Mouse (Mus musculus) limb, embryonic 14.5 days (tissue): ENCODE results near the gene F3. TPM values are rescaled to one million over a fixed set of nuclear protein-coding genes. Genes with fewer than 3 reads are reported as not detected.

ENCODE experiments used
- ATAC-seq: fragments of 200-750 bp; cut with Nextera tagmentation; 2 replicates; pipeline ENCODE4 v1.8.0; 2017; ENCODE audit warnings: low read depth, moderate number of reproducible peaks, moderate TSS enrichment; ENCODE audit not compliant: low FRiP score
- DNase-seq: peaks from one replicate; pipeline ENCODE4 v3.0.0-alpha.2; 2015; ENCODE audit warnings: low spot score
- H3K27ac ChIP-seq: fragments of 300-500 bp; sonication (generic); replicated peaks from 2 replicates; pipeline ENCODE4 v1.5.1; 2014; ENCODE audit warnings: low read depth, mild to moderate bottlenecking, low read length, moderate library complexity, mixed read lengths
- H3K27me3 ChIP-seq: fragments of 300-500 bp; sonication (generic); 2 replicates; pipeline ENCODE4 v1.6.1; 2014; ENCODE audit warnings: low read length, mixed read lengths; ENCODE audit not compliant: control insufficient read depth, insufficient read depth
- H3K36me3 ChIP-seq: fragments of 300-500 bp; sonication (generic); 2 replicates; pipeline ENCODE4 v1.6.1; 2014; ENCODE audit warnings: mild to moderate bottlenecking, low read length, moderate library complexity, mixed read lengths; ENCODE audit not compliant: control insufficient read depth, insufficient read depth
- H3K4me1 ChIP-seq: fragments of 300-500 bp; sonication (generic); 2 replicates; pipeline ENCODE4 v1.6.1; 2014; ENCODE audit warnings: antibody characterized with exemption, low read length, mixed read lengths; ENCODE audit not compliant: control insufficient read depth, insufficient read depth
- H3K4me2 ChIP-seq: fragments of 300-500 bp; sonication (generic); replicated peaks from 2 replicates; pipeline ENCODE4 v1.6.1; 2014; ENCODE audit warnings: low read depth, mild to moderate bottlenecking, low read length, moderate library complexity; ENCODE audit not compliant: severe bottlenecking
- H3K4me3 ChIP-seq: fragments of 300-500 bp; sonication (generic); replicated peaks from 2 replicates; pipeline ENCODE4 v1.5.1; 2014; ENCODE audit warnings: low read length
- H3K9ac ChIP-seq: fragments of 300-500 bp; sonication (generic); 2 replicates; pipeline ENCODE4 v1.6.1; 2014; ENCODE audit warnings: mild to moderate bottlenecking, low read depth, low read length, moderate library complexity; ENCODE audit not compliant: severe bottlenecking
- H3K9me3 ChIP-seq: fragments of 300-500 bp; sonication (generic); 2 replicates; pipeline ENCODE4 v1.6.1; 2016; ENCODE audit warnings: low read length; ENCODE audit not compliant: control insufficient read depth
- POLR2A ChIP-seq: fragments of 200-500 bp; IDR thresholded peaks from 2 replicates; pipeline ENCODE4 v1.8.0; 2012; ENCODE audit warnings: inconsistent platforms, mild to moderate bottlenecking, moderate library complexity, borderline replicate concordance; ENCODE audit not compliant: insufficient read depth, insufficient read length; ENCODE audit errors: extremely low read depth
- WGBS: fragments of 180-500 bp; shearing (Covaris S2); extraction: QIAGEN DNeasy Blood & Tissue Kit; methylation state at CpG from one replicate; pipeline ENCODE4 v1.1.7; 2014; 5-methylcytosine and 5-hydroxymethylcytosine counted together
- polyA plus RNA-seq, 2 experiments: library from polyadenylated mRNA; depleted of rRNA in 1 of 2; stranded (reverse) in 1 of 2; unstranded in 1 of 2; fragments of >200 nt; fragmentation: Nextera tagmentation in 1 of 2; extraction: Ambion mirVana in 1 of 2; gene quantifications; 2 replicates each; pipeline versions ENCODE4 v1.2.1 to v1.2.3; 2012 to 2014

The F3 gene
- polyA plus RNA-seq, 2 experiments = 8.3 to 16.5 TPM

GRCm38 (mm10) chr3:121689697-121690096 lies 33.6 kb upstream of the F3 start:
- TF ChIP-seq POLR2A = no peak
- H3K36me3 ChIP-seq = no peaks in the 10 kb centered on the region
- H3K27ac ChIP-seq = no peak overlapping the region
- no peaks in the 10 kb centered on the region for H3K9me3 ChIP-seq
- no peak overlapping the region for H3K4me2 ChIP-seq
- H3K9ac ChIP-seq = no peak overlapping the region
- H3K4me3 ChIP-seq = no peak overlapping the region
- no peaks in the 10 kb centered on the region for H3K27me3 ChIP-seq
- ATAC-seq (no peak), DNase-seq (no peak)
- H3K4me1 ChIP-seq = no peaks in the 10 kb centered on the region
- WGBS = 80% methylated on average over 3 of the region's 3 CpGs

- WGBS = 56% methylated on average over 13 of the region's 13 CpGs
- Histone ChIP-seq H3K9ac (no peak overlapping the region), H3K36me3 (no peaks in the 10 kb centered on the region), H3K27ac (no peak overlapping the region), H3K4me3 (no peak overlapping the region), H3K27me3 (no peaks in the 10 kb centered on the region), H3K9me3 (no peaks in the 10 kb centered on the region), H3K4me1 (no peaks in the 10 kb centered on the region), H3K4me2 (no peak overlapping the region)
- DNase-seq (no peak), ATAC-seq (no peak)
- no peak for TF ChIP-seq POLR2A
Measured at GRCm38 (mm10) chr3:121693001-121693730, 30.2 kb upstream of the F3 start.

- no peak for DNase-seq
- WGBS = 87% methylated on average over 5 of the region's 5 CpGs
Measured at GRCm38 (mm10) chr3:121693746-121694145, 29.6 kb upstream of the F3 start.

GRCm38 (mm10) chr3:121697169-121697568 lies 26.2 kb upstream of the F3 start:
- TF ChIP-seq POLR2A = no peak
- ATAC-seq (no peak), DNase-seq (no peak)
- Histone ChIP-seq H3K4me2 (no peak overlapping the region), H3K36me3 (no peaks in the 10 kb centered on the region), H3K9me3 (no peaks in the 10 kb centered on the region), H3K4me1 (peaks cover 15% of the 10 kb centered on the region; the same call in 1 of the 2 replicates), H3K9ac (no peak overlapping the region), H3K4me3 (no peak overlapping the region), H3K27me3 (no peaks in the 10 kb centered on the region), H3K27ac (no peak overlapping the region)
- WGBS = 77% methylated on average over 7 of the region's 7 CpGs

More at GRCm38 (mm10) chr3:121693746-121694145, 29.6 kb upstream of the F3 start:
- Histone ChIP-seq H3K27me3 (no peaks in the 10 kb centered on the region), H3K4me3 (no peak overlapping the region), H3K9me3 (no peaks in the 10 kb centered on the region), H3K9ac (no peak overlapping the region), H3K36me3 (no peaks in the 10 kb centered on the region), H3K27ac (no peak overlapping the region), H3K4me2 (no peak overlapping the region), H3K4me1 (no peaks in the 10 kb centered on the region)
- no peak for ATAC-seq
- no peak for TF ChIP-seq POLR2A

GRCm38 (mm10) chr3:121699401-121699800 lies 23.9 kb upstream of the F3 start:
- no peak for ATAC-seq
- Histone ChIP-seq H3K9me3 (no peaks in the 10 kb centered on the region), H3K4me1 (peaks cover 15% of the 10 kb centered on the region; the same call in 1 of the 2 replicates), H3K4me3 (no peak overlapping the region), H3K27ac (no peak overlapping the region), H3K36me3 (no peaks in the 10 kb centered on the region), H3K27me3 (no peaks in the 10 kb centered on the region), H3K4me2 (no peak overlapping the region), H3K9ac (no peak overlapping the region)
- TF ChIP-seq POLR2A = no peak
- 69% methylated on average over 4 of the region's 4 CpGs for WGBS
- DNase-seq = no peak
